Mouse (Mus musculus) ES-E14 (cell line): Measurements from ENCODE around the gene Dnah8.
"Not testable (repeated sequence)": the region's sequence is repeated elsewhere in the genome, so short reads cannot be mapped to it uniquely, and the experiment has no call there.

Source experiments
- CHD2 ChIP-seq: IDR thresholded peaks from 2 replicates; pipeline ENCODE4 v1.6.1; 2014; ENCODE audit warnings: mild to moderate bottlenecking, low read depth, low read length, inconsistent platforms
- HCFC1 ChIP-seq: IDR thresholded peaks from 2 replicates; pipeline ENCODE4 v1.6.1; 2012; ENCODE audit warnings: low read length, inconsistent platforms, borderline replicate concordance; ENCODE audit not compliant: insufficient read depth
- MAFK ChIP-seq: IDR thresholded peaks from 2 replicates; pipeline ENCODE4 v1.6.1; 2014; ENCODE audit warnings: mild to moderate bottlenecking, low read depth, low read length, inconsistent platforms; ENCODE audit not compliant: insufficient read depth
- ZC3H11A ChIP-seq: IDR thresholded peaks from 2 replicates; pipeline ENCODE4 v1.6.1; 2012; ENCODE audit warnings: low read depth, mild to moderate bottlenecking, inconsistent platforms, low read length, borderline replicate concordance
- ZNF384 ChIP-seq: IDR thresholded peaks from 2 replicates; pipeline ENCODE4 v1.6.1; 2012; ENCODE audit warnings: low read depth, low read length, inconsistent platforms

GRCm38 (mm10) chr17:30624132-30624531 lies at the start of gene Dnah8:
- not testable (repeated sequence) for TF ChIP-seq ZNF384, MAFK, ZC3H11A, CHD2, HCFC1
